Mouse (Mus musculus): ENCODE data around the gene Hist1h2be. TPM values are rescaled to one million over a fixed set of nuclear protein-coding genes. Genes with fewer than 3 reads are reported as not detected.

Hist1h2be gene
- polyA plus RNA-seq, 1 experiment from 2014 or later: 1.1 TPM

GRCm38 (mm10) chr13:23611638-23612037, 9.3 kb downstream of the Hist1h2be start:
- Histone ChIP-seq H3K4me1 (ENCODE audit: control insufficient read depth, insufficient read depth, low read depth, low read length) (no peaks in the 10 kb centered on the region), H3K9me3 (ENCODE audit: control insufficient read depth, low read length) (no peaks in the 10 kb centered on the region), H3K4me3 (ENCODE audit: low read length) (no peak overlapping the region), H3K4me2 (ENCODE audit: low read length) (no peak overlapping the region), H3K27me3 (replicated peaks; ENCODE audit: control insufficient read depth, insufficient read depth, low read length) (no peaks in the 10 kb centered on the region), H3K36me3 (ENCODE audit: control insufficient read depth, insufficient read depth, low read length) (no peaks in the 10 kb centered on the region), H3K27ac (ENCODE audit: low read depth, low read length) (no peak overlapping the region), H3K9ac (ENCODE audit: low read depth, low read length) (no peak overlapping the region)
- 90% methylated on average over 3 of the region's 3 CpGs for WGBS
- ATAC-seq: no peak

GRCm38 (mm10) chr13:23610393-23610792, 10.5 kb downstream of the Hist1h2be start:
- Histone ChIP-seq H3K9me3 (ENCODE audit: control insufficient read depth, low read length) (no peaks in the 10 kb centered on the region), H3K4me3 (ENCODE audit: low read length) (no peak overlapping the region), H3K9ac (ENCODE audit: low read depth, low read length) (no peak overlapping the region), H3K4me2 (ENCODE audit: low read length) (no peak overlapping the region), H3K27ac (ENCODE audit: low read depth, low read length) (no peak overlapping the region), H3K4me1 (ENCODE audit: control insufficient read depth, insufficient read depth, low read depth, low read length) (no peaks in the 10 kb centered on the region), H3K27me3 (replicated peaks; ENCODE audit: control insufficient read depth, insufficient read depth, low read length) (no peaks in the 10 kb centered on the region), H3K36me3 (ENCODE audit: control insufficient read depth, insufficient read depth, low read length) (no peaks in the 10 kb centered on the region)
- 73% methylated on average over 2 of the region's 2 CpGs for WGBS
- no peak for ATAC-seq

- no peaks in the 10 kb centered on the region for H3K9me3 ChIP-seq (ENCODE audit: control insufficient read depth, low read length)
- no peaks in the 10 kb centered on the region for H3K27me3 ChIP-seq (replicated peaks; ENCODE audit: control insufficient read depth, insufficient read depth, low read length)
- H3K27ac ChIP-seq (ENCODE audit: low read depth, low read length): no peak overlapping the region
- no peaks in the 10 kb centered on the region for H3K4me1 ChIP-seq (ENCODE audit: control insufficient read depth, insufficient read depth, low read depth, low read length)
- no peaks in the 10 kb centered on the region for H3K36me3 ChIP-seq (ENCODE audit: control insufficient read depth, insufficient read depth, low read length)
- ATAC-seq: no peak
- no peak overlapping the region for H3K4me3 ChIP-seq (ENCODE audit: low read length)
- H3K9ac ChIP-seq (ENCODE audit: low read depth, low read length): no peak overlapping the region
- no peak overlapping the region for H3K4me2 ChIP-seq (ENCODE audit: low read length)
Measured at GRCm38 (mm10) chr13:23609844-23610243, 11.1 kb downstream of the Hist1h2be start.

- no peaks in the 10 kb centered on the region for H3K4me1 ChIP-seq (ENCODE audit: control insufficient read depth, insufficient read depth, low read depth, low read length)
- no peak overlapping the region for H3K4me3 ChIP-seq (ENCODE audit: low read length)
- no peak for ATAC-seq
- no peak overlapping the region for H3K27ac ChIP-seq (ENCODE audit: low read depth, low read length)
- H3K4me2 ChIP-seq (ENCODE audit: low read length): no peak overlapping the region
- no peaks in the 10 kb centered on the region for H3K36me3 ChIP-seq (ENCODE audit: control insufficient read depth, insufficient read depth, low read length)
- 93% methylated on average over 4 of the region's 4 CpGs for WGBS
- no peak overlapping the region for H3K9ac ChIP-seq (ENCODE audit: low read depth, low read length)
- no peaks in the 10 kb centered on the region for H3K9me3 ChIP-seq (ENCODE audit: control insufficient read depth, low read length)
- H3K27me3 ChIP-seq (replicated peaks; ENCODE audit: control insufficient read depth, insufficient read depth, low read length): no peaks in the 10 kb centered on the region
Measured at GRCm38 (mm10) chr13:23609209-23609608, 11.7 kb downstream of the Hist1h2be start.

- no peak for ATAC-seq
- no peak overlapping the region for H3K4me2 ChIP-seq (ENCODE audit: low read length)
Measured at GRCm38 (mm10) chr13:23605052-23605451, 15.9 kb downstream of the Hist1h2be start.

GRCm38 (mm10) chr13:23604452-23604851, 16.5 kb downstream of the Hist1h2be start:
- H3K4me1 ChIP-seq (ENCODE audit: control insufficient read depth, insufficient read depth, low read depth, low read length): no peaks in the 10 kb centered on the region
- H3K4me3 ChIP-seq (ENCODE audit: low read length): no peak overlapping the region
- no peaks in the 10 kb centered on the region for H3K9me3 ChIP-seq (ENCODE audit: control insufficient read depth, low read length)
- no peak for ATAC-seq
- H3K36me3 ChIP-seq (ENCODE audit: control insufficient read depth, insufficient read depth, low read length): no peaks in the 10 kb centered on the region
- whole genome bisulfite sequencing: 92% methylated on average over 3 of the region's 3 CpGs
- no peaks in the 10 kb centered on the region for H3K27me3 ChIP-seq (replicated peaks; ENCODE audit: control insufficient read depth, insufficient read depth, low read length)
- H3K27ac ChIP-seq (ENCODE audit: low read depth, low read length): no peak overlapping the region
- no peak overlapping the region for H3K9ac ChIP-seq (ENCODE audit: low read depth, low read length)
- H3K4me2 ChIP-seq (ENCODE audit: low read length): no peak overlapping the region

More at GRCm38 (mm10) chr13:23605052-23605451, 15.9 kb downstream of the Hist1h2be start:
- H3K9ac ChIP-seq (ENCODE audit: low read depth, low read length): no peak overlapping the region
- 97% methylated on average over 3 of the region's 3 CpGs for WGBS
- H3K36me3 ChIP-seq (ENCODE audit: control insufficient read depth, insufficient read depth, low read length): no peaks in the 10 kb centered on the region
- H3K4me3 ChIP-seq (ENCODE audit: low read length): no peak overlapping the region
- no peak overlapping the region for H3K27ac ChIP-seq (ENCODE audit: low read depth, low read length)
- no peaks in the 10 kb centered on the region for H3K27me3 ChIP-seq (replicated peaks; ENCODE audit: control insufficient read depth, insufficient read depth, low read length)
- no peaks in the 10 kb centered on the region for H3K4me1 ChIP-seq (ENCODE audit: control insufficient read depth, insufficient read depth, low read depth, low read length)
- no peaks in the 10 kb centered on the region for H3K9me3 ChIP-seq (ENCODE audit: control insufficient read depth, low read length)

GRCm38 (mm10) chr13:23603182-23603699, 17.7 kb downstream of the Hist1h2be start:
- H3K9ac ChIP-seq (ENCODE audit: low read depth, low read length): no peak overlapping the region
- no peak overlapping the region for H3K4me2 ChIP-seq (ENCODE audit: low read length)
- no peak overlapping the region for H3K4me3 ChIP-seq (ENCODE audit: low read length)
- no peak overlapping the region for H3K27ac ChIP-seq (ENCODE audit: low read depth, low read length)
- no peaks in the 10 kb centered on the region for H3K4me1 ChIP-seq (ENCODE audit: control insufficient read depth, insufficient read depth, low read depth, low read length)
- H3K36me3 ChIP-seq (ENCODE audit: control insufficient read depth, insufficient read depth, low read length): no peaks in the 10 kb centered on the region
- H3K9me3 ChIP-seq (ENCODE audit: control insufficient read depth, low read length): no peaks in the 10 kb centered on the region
- H3K27me3 ChIP-seq (replicated peaks; ENCODE audit: control insufficient read depth, insufficient read depth, low read length): no peaks in the 10 kb centered on the region
- no peak for ATAC-seq
- 84% methylated on average over 7 of the region's 7 CpGs for WGBS

GRCm38 (mm10) chr13:23597957-23598356, 23.0 kb downstream of the Hist1h2be start:
- Histone ChIP-seq H3K4me1 (ENCODE audit: control insufficient read depth, insufficient read depth, low read depth, low read length) (no peaks in the 10 kb centered on the region), H3K4me3 (ENCODE audit: low read length) (no peak overlapping the region), H3K9me3 (ENCODE audit: control insufficient read depth, low read length) (no peaks in the 10 kb centered on the region), H3K36me3 (ENCODE audit: control insufficient read depth, insufficient read depth, low read length) (no peaks in the 10 kb centered on the region), H3K9ac (ENCODE audit: low read depth, low read length) (no peak overlapping the region), H3K27ac (ENCODE audit: low read depth, low read length) (no peak overlapping the region), H3K27me3 (replicated peaks; ENCODE audit: control insufficient read depth, insufficient read depth, low read length) (no peaks in the 10 kb centered on the region), H3K4me2 (ENCODE audit: low read length) (no peak overlapping the region)
- ATAC-seq: no peak
- 9% methylated on average over 9 of the region's 9 CpGs for WGBS

GRCm38 (mm10) chr13:23595622-23596372, 25.1 kb downstream of the Hist1h2be start:
- no peak for ATAC-seq
- H3K4me1 ChIP-seq (ENCODE audit: control insufficient read depth, insufficient read depth, low read depth, low read length): no peaks in the 10 kb centered on the region
- no peak overlapping the region for H3K9ac ChIP-seq (ENCODE audit: low read depth, low read length)
- no peaks in the 10 kb centered on the region for H3K9me3 ChIP-seq (ENCODE audit: control insufficient read depth, low read length)
- 81% methylated on average over 7 of the region's 7 CpGs for WGBS
- no peak overlapping the region for H3K27ac ChIP-seq (ENCODE audit: low read depth, low read length)
- no peaks in the 10 kb centered on the region for H3K27me3 ChIP-seq (replicated peaks; ENCODE audit: control insufficient read depth, insufficient read depth, low read length)
- no peaks in the 10 kb centered on the region for H3K36me3 ChIP-seq (ENCODE audit: control insufficient read depth, insufficient read depth, low read length)
- H3K4me3 ChIP-seq (ENCODE audit: low read length): no peak overlapping the region
- no peak overlapping the region for H3K4me2 ChIP-seq (ENCODE audit: low read length)

Measured in hindbrain, embryonic 16.5 days (tissue).